Mouse (Mus musculus) liver, embryonic 11.5 days (tissue): ENCODE measurements around the gene Fbxw2. TPM values are rescaled to one million over a fixed set of nuclear protein-coding genes. Genes with fewer than 3 reads are reported as not detected.
"Not testable (repeated sequence)": the region's sequence is repeated elsewhere in the genome, so short reads cannot be mapped to it uniquely, and the experiment has no call there.

ENCODE experiments used
- ATAC-seq: fragments of 200-750 bp; cut with Nextera tagmentation; replicated peaks from 2 replicates; pipeline ENCODE4 v1.8.0; 2017; ENCODE audit warnings: moderate number of reproducible peaks, mild to moderate bottlenecking, moderate TSS enrichment, moderate library complexity; ENCODE audit not compliant: low FRiP score
- DNase-seq: peaks from one replicate; pipeline ENCODE4 v3.0.0-alpha.2; 2017; ENCODE audit warnings: low spot score
- H3K27ac ChIP-seq: fragments of 300-500 bp; sonication (generic); 2 replicates; pipeline ENCODE4 v1.5.1; 2014; ENCODE audit warnings: mild to moderate bottlenecking, low read depth, low read length, control low read depth
- H3K27me3 ChIP-seq: fragments of 300-500 bp; sonication (generic); replicated peaks from 2 replicates; pipeline ENCODE4 v1.6.1; 2014; ENCODE audit warnings: low read length, mixed read lengths; ENCODE audit not compliant: control insufficient read depth, insufficient read depth
- H3K36me3 ChIP-seq: fragments of 300-500 bp; sonication (generic); 2 replicates; pipeline ENCODE4 v1.6.1; 2014; ENCODE audit warnings: mild to moderate bottlenecking, low read length, moderate library complexity, mixed read lengths; ENCODE audit not compliant: control insufficient read depth, insufficient read depth
- H3K4me1 ChIP-seq: fragments of 300-500 bp; sonication (generic); replicated peaks from 2 replicates; pipeline ENCODE4 v1.6.1; 2014; ENCODE audit warnings: low read length, mixed read lengths; ENCODE audit not compliant: control insufficient read depth, insufficient read depth
- H3K4me2 ChIP-seq: fragments of 300-500 bp; sonication (generic); 2 replicates; pipeline ENCODE4 v1.6.1; 2014; ENCODE audit warnings: mild to moderate bottlenecking, control low read depth, moderate library complexity
- H3K4me3 ChIP-seq: fragments of 300-500 bp; sonication (generic); 2 replicates; pipeline ENCODE4 v1.5.1; 2014; ENCODE audit warnings: low read depth, low read length, control low read depth
- H3K9ac ChIP-seq: fragments of 300-500 bp; sonication (generic); 2 replicates; pipeline ENCODE4 v1.6.1; 2014; ENCODE audit warnings: low read depth, low read length, control low read depth
- H3K9me3 ChIP-seq: fragments of 300-500 bp; sonication (generic); 2 replicates; pipeline ENCODE4 v1.6.1; 2016; ENCODE audit warnings: low read length, inconsistent platforms, mixed read lengths; ENCODE audit not compliant: control insufficient read depth
- WGBS: fragments of 180-500 bp; shearing (Covaris S2); extraction: QIAGEN DNeasy Blood & Tissue Kit; methylation state at CpG from one replicate; pipeline ENCODE4 v1.1.7; 2014; 5-methylcytosine and 5-hydroxymethylcytosine counted together
- polyA plus RNA-seq: library from polyadenylated mRNA; unstranded; fragments of >200 nt; fragmentation: Nextera tagmentation; extraction: Ambion mirVana; gene quantifications from 2 replicates; pipeline ENCODE4 v1.2.1, GENCODE M21; 2014

Fbxw2 gene
- polyA plus RNA-seq, 1 experiment from 2014 or later = 78.7 TPM

DNA sequence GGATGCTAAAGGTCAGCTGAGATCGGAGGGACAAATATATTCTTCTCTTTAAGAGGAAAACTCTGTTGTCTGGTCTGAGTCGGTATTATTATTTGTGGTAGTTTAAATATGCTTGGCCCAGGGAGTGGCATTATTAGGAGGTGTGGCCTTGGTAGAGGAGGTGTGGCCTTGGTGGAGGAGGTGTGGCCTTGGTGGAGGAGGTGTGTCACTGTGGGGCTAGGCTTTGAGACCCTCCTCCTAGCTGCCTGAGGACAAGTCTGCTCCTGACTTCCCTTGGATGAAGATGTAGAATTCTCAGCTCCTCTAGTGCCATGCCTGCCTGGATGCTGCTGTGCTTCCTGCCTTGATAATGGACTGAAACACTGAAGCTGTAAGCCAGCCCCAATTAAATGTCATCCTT lies 31.6 kb downstream of the Fbxw2 start:
- Histone ChIP-seq H3K27me3 (no peaks in the 10 kb centered on the region), H3K9me3 (peaks cover 2% of the 10 kb centered on the region; the same call in 1 of the 2 replicates), H3K9ac (no peak overlapping the region), H3K36me3 (peaks cover 24% of the 10 kb centered on the region), H3K27ac (no peak overlapping the region), H3K4me2 (no peak overlapping the region), H3K4me1 (peaks cover 9% of the 10 kb centered on the region), H3K4me3 (no peak overlapping the region)
- ATAC-seq (no peak), DNase-seq (no peak)
- 92% methylated on average over 2 of the region's 2 CpGs for WGBS

DNA sequence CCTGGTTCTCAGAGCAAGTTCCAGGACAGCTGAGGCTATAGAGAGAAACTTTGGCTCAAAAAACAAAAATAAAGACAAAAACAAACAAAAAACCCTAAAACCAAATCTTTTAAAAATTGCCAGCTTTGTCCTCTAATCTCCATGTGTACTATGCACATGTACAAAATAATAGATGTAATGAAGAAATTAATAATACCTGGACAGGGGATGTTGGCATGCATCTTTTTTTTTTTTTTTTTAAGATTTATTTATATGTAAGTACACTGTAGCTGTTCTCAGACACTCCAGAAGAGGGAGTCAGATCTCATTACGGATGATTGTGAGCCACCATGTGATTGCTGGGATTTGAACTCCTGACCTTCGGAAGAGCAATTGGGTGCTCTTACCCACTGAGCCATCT lies 33.6 kb downstream of the Fbxw2 start:
- WGBS = 91% methylated on average over 2 of the region's 2 CpGs
- H3K4me1 ChIP-seq, H3K4me3 ChIP-seq, H3K27me3 ChIP-seq, DNase-seq, H3K9me3 ChIP-seq, ATAC-seq, H3K27ac ChIP-seq, H3K9ac ChIP-seq, H3K4me2 ChIP-seq: not testable (repeated sequence)
- peaks cover 26% of the 10 kb centered on the region for H3K36me3 ChIP-seq

DNA sequence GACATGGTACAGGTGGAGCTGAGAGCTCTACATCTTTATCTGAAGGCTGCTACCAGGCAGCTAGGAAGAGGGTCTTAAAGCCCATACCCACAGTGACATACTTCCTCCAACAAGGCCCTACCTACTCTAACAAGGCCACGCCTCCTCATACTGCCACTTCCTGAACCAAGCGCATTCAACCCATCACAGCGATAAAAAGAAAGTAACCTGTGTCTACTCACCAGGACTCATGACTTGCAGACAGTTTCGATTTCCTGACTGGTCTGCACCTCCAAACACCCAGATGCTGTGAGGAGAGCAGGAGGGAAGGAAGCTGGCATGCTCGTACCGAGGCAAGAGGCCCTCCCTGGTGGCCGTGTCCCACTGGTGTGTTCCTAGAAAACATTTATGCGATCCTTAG lies 35.8 kb downstream of the Fbxw2 start:
- Histone ChIP-seq H3K9ac (0 out of 2 replicates have a peak overlapping the region, but pooled peaks have one; percentile 8), H3K36me3 (peaks cover 30% of the 10 kb centered on the region), H3K4me3 (no peak overlapping the region), H3K9me3 (peaks cover 2% of the 10 kb centered on the region; the same call in 1 of the 2 replicates), H3K27me3 (no peaks in the 10 kb centered on the region), H3K4me1 (no peaks in the 10 kb centered on the region), H3K27ac (no peak overlapping the region), H3K4me2 (no peak overlapping the region)
- DNase-seq (no peak), ATAC-seq (no peak)
- WGBS = 85% methylated on average over 8 of the region's 8 CpGs

DNA sequence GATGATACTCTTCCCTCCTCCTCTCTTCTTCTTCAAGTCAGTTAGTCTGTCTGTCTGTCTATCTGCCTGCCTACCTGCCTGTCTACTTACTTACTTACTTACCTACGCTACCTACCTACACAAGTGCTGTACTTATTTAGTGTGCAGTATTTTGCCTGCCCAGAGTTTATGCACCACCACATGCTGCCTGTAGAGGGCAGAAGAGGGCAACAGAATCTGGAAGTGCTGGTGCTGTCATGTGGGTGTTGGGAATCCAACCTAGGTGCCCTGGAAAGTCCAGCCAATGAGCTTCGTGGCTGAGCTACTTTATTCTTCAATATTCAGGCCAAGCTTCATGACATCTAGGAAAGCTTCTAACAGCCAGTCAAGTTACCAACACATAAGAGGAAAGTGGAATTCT lies 42.0 kb downstream of the Fbxw2 start:
- Histone ChIP-seq H3K4me1 (peaks cover 8% of the 10 kb centered on the region), H3K9ac (no peak overlapping the region), H3K27ac (peak overlapping the region; percentile 90), H3K9me3 (no peaks in the 10 kb centered on the region), H3K36me3 (peaks cover 33% of the 10 kb centered on the region), H3K4me3 (no peak overlapping the region), H3K27me3 (no peaks in the 10 kb centered on the region), H3K4me2 (no peak overlapping the region)
- ATAC-seq (no peak), DNase-seq (no peak)
- 70% methylated on average over 2 of the region's 2 CpGs for WGBS

DNA sequence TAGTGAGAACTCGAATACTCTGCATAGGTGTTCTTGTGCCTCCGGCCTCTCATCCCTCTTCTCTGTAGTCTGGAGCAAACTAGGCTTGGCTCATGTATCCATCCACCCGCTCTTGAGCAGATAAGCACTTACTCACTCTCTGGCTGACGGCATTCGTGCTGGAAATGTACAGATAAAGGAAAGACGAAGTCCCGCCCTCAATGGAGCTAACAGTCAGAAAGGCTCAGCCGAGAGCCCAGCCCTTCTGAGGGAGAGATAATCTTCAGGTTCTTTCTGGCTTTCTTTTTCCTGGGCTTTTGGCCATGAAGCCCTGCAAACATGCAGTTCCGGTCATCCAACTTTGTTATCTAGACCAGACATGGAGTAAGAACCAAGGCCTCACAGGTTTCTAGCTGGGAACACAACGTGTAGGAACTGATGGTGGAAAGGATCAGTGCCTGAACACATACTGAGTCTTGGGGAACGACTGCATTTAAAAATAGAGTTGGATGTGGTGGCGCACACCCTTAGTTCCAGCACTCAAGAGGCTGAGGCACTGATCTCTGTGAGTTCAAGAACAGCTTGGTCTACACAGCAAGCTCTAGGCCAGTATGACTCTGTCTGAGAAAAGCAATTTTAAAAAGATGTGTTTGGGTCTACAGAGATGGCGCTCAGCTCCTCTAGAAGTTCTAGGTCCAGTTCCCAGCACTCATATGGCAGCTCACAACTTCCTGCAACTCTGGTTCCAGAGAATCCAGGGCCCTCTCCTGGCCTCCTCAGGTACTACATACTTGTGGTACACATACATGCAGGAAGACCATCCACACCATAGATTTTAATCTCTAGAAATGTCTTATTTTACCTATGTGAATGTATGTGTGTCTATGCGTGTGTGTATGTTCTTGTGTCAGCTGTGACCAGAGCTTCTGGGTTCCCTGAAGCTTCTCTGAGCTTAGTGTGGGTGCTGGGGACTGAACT lies 42.8 kb downstream of the Fbxw2 start:
- peak; percentile 49 for DNase-seq

DNA sequence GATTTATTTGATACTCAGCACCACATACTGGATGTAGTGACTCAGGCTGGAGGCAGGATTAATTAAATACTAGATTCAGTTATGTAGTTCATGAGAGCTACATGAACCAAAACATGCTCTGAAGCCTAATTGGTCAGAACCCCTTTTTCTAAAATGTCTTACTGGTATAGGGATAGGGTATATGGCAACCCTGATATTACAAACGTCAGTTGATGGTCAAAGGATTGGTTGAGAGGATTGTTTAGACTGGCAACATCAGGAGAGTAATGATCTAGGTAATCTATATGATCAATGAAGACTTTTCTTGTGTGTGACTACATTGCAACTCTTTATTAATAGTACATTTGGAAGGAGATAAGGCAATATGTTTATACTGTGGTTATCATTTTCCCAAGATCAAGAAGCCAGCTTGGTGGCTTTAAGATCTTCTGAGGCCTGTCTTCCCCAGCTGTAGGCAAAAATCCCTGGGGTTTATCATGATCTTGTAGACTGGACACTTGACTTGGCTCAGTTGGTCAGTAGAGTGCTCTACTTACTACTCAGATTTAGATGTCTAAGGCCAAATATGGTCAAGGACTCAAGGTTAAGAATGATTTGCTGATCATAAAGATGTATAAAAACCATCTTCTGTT lies 48.8 kb downstream of the Fbxw2 start:
- Histone ChIP-seq H3K4me1 (peaks cover 36% of the 10 kb centered on the region), H3K27ac (no peak overlapping the region), H3K4me3 (no peak overlapping the region; the same call in 1 of the 2 replicates), H3K9me3 (no peaks in the 10 kb centered on the region), H3K9ac (no peak overlapping the region), H3K36me3 (peaks cover 53% of the 10 kb centered on the region), H3K27me3 (no peaks in the 10 kb centered on the region), H3K4me2 (peak overlapping the region; percentile 27)
- no peak for ATAC-seq
- no peak for DNase-seq
- 58% methylated on average over 1 of the region's 1 CpGs for WGBS

More for the DNA sequence above, 42.8 kb downstream of the Fbxw2 start:
- peak overlapping the region; percentile 90 for H3K27ac ChIP-seq
- H3K27me3 ChIP-seq = no peaks in the 10 kb centered on the region
- peaks cover 8% of the 10 kb centered on the region for H3K4me1 ChIP-seq
- WGBS = 51% methylated on average over 14 of the region's 14 CpGs
- peak overlapping the region; percentile 25; the same call in 1 of the 2 replicates for H3K9ac ChIP-seq
- peak overlapping the region; percentile 42 for H3K4me2 ChIP-seq
- H3K4me3 ChIP-seq = no peak overlapping the region
- peaks cover 33% of the 10 kb centered on the region for H3K36me3 ChIP-seq
- peak; percentile 96 for ATAC-seq
- no peaks in the 10 kb centered on the region for H3K9me3 ChIP-seq

DNA sequence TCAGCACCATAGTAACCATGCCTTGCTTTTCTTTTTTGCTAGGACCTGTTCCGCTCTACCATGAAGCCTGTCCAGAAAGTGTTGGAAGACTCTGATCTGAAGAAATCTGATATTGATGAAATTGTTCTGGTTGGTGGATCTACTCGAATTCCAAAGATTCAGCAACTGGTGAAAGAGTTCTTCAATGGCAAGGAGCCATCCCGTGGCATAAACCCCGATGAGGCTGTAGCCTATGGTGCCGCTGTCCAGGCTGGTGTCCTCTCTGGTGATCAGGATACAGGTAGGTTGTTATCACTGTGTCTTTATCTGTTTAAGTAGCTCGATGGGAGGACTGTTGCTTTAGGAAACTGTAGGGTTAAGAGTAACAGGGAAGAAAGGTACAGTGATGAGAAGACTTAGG lies 51.6 kb downstream of the Fbxw2 start:
- Histone ChIP-seq H3K36me3 (peaks cover 45% of the 10 kb centered on the region), H3K27ac (no peak overlapping the region), H3K9ac (no peak overlapping the region), H3K9me3 (no peaks in the 10 kb centered on the region), H3K27me3 (no peaks in the 10 kb centered on the region), H3K4me3 (peak overlapping the region; percentile 99), H3K4me1 (peaks cover 42% of the 10 kb centered on the region), H3K4me2 (peak overlapping the region; percentile 90)
- DNase-seq (no peak), ATAC-seq (no peak)
- WGBS = 84% methylated on average over 6 of the region's 6 CpGs

DNA sequence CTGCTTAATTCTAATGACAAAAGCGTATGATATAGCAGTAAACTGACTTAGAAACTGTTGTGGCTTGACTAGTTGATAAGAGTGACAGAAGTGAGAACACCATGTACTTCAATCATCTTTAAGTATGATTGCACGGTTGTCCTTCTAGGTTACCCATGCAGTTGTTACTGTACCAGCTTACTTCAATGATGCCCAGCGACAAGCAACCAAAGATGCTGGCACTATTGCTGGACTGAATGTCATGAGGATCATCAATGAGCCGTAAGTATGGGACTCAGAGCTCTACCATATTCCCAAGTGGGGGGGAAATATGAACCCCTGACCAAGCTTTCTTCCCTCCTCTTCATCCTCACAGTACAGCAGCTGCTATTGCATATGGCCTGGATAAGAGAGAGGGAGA lies 52.4 kb downstream of the Fbxw2 start:
- no peak for ATAC-seq
- Histone ChIP-seq H3K4me2 (peak overlapping the region; percentile 90), H3K4me1 (peaks cover 42% of the 10 kb centered on the region), H3K9ac (peak overlapping the region; percentile 23), H3K4me3 (peak overlapping the region; percentile 99), H3K27ac (no peak overlapping the region), H3K36me3 (peaks cover 45% of the 10 kb centered on the region), H3K27me3 (no peaks in the 10 kb centered on the region), H3K9me3 (no peaks in the 10 kb centered on the region)
- WGBS = 85% methylated on average over 4 of the region's 4 CpGs
- DNase-seq = no peak
